Mouse (Mus musculus) WW6 (cell line): Measurements from ENCODE around the gene Insyn1.

Experiments used
- DNase-seq: peaks from one replicate; pipeline ENCODE4 v3.0.0-alpha.2; 2013; ENCODE audit warnings: low read depth, low spot score

Gene Insyn1

DNA sequence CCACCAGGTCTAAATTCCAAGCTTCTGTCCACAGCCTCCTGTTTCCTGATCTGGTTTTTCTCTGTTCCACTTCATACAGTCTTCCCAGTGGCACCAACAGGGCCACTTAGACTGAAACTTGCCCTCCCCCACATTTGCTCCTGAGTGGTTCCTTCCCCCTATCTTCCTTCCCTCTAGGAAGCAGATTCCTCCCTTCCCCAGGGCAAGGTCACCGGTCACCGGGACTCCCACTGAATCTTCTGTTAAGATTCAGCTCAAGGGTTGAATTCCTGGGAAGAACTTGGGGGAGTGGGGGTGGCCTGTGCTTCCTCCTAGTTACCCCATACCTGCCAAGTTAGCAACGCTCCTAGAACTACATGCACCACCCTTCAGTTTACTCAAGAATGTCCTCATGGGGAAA is 1.3 kb upstream of the Insyn1 start:
- DNase-seq: no peak

DNA sequence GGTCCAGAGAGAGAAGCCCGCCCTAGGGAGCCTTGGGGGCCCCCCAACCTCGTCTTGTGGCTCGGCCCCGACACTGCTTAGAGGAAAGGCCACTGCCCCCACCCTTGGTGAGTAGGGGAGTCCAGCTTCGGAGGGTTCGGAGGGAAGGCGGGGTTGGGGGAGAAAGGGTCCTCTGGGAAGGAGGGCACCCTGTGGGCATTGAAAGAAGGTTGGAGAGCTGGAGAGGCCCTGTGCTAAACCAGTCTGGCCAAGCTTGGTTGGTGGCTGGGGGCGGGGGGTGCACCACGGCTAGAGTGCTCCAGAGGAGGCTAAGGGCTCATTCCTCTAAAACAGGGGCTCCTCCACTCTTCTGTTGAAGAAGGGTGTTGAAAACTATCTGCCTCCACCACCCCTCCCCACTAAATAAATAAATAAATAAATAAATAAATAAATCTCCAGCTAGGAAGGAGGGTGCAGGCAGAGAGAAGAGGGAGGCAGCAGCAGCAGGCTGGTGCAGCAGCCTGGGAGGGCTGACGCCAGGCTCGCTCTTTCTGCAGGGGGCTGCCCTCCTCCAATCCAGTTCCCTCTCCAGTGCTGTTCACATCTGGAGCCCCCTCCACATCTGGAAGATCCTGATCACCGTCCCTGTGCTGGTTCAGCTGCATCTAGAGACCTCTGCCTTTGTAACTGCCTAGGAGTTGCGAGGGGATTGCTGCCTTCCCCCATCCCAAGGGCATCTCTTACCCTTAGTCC is 896 bp downstream of the Insyn1 start:
- no peak for DNase-seq

DNA sequence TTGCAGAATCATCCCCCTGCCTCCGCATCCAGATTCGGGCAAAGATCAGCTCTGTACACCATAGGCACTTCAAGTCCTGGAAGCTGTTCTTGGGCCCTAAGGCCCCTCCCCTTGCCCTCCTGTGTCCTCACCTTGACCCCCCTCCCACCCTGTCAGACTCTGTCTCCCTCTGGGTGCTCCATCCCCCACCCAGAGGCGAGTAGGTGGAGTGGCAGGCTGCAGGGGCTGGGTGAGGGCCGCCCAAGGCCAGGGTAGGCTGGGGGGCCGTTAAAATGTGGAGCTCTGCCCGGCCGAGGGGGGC is 1.4 kb downstream of the Insyn1 start:
- DNase-seq: no peak

DNA sequence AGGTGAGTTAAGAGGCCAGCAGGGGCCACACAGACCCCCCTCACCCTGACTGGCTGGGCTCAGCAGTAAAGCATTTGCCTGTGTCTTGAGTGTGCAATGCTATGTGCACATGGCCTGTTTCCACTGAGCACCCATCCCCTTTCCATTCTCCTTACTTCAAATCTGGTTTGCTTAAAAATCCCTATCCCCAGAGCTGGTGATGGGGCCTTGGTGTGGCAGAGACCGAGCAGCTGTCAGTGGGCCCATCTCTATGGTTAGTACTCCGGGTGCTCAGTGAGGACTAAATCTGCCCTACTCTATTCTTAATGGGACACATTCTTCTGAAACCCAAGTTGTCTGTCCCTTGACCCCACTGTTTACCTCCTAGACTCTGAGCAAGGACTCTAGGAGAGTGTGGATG is 2.0 kb downstream of the Insyn1 start:
- no peak for DNase-seq

DNA sequence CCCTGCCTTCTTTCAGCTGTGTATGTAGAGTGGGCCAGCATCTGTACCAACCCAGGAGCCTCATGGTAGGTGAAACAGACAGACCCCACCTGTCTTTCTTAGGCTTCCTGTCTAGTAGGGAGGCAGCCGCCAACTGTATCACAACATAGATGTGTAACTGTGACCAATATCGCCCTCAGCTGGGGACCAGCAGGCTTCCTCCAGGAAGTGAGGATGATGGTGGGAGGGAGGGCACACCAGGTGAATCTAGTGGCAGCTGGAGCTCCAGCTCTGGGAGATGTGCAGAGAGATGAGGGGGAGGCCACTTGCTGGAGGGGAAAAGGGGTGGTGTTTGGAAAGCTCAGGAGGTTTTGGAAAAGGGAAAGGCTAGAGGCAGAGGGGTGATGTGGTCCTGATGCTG is 6.6 kb downstream of the Insyn1 start:
- DNase-seq: no peak

DNA sequence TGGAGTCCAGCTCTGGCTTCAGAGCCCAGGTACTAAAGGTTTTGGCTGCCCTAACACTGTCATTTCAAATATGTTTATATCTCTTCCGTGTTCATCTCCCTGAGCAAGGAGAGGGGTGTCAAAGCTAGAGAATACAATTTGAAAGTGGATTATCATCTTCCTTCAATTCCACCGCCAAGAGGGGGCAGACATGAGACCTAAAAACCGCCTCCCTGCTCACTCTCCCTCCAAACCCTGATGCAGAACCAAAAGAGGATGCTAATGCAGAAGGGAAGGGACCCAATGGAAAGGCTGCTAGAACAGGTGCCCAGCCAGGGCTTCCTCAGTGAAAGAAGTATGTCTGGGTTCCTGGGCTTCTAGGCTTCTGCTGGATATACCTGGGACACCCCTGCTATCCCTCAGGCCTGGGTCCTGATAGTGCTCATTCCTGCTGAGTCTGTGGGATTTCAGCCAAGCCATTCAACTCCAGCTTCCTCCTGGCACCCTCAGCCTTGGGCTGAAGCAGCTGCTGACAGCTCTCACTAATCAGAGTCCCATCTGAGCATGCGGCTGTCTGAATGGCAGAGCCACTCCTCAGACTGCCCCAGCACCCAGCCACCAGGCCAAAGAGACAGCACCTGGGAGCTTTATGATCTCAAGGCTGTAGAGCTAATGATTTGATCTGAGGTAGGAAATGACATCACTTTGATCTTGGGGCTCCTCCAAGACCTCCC is 8.2 kb downstream of the Insyn1 start:
- DNase-seq: no peak

DNA sequence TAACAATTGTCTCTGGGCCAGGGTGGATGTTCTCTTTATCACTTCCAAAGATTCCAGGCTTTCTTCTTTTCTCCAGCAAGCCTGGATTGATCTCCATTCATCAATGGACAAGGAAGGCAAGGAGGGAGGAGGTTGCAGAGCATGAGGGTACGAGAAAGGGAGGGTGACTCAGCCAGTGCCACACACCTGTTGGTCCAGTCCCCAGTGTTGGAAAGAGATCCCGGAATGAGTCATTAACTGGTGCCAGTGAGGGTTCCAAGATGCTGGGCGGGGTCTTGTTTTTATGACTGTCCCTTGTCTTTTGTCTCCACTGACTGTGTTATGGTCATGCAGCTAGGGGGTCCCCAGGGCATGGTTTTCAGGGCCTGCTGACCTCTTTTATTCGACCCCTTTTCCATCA is 9.5 kb downstream of the Insyn1 start:
- no peak for DNase-seq

DNA sequence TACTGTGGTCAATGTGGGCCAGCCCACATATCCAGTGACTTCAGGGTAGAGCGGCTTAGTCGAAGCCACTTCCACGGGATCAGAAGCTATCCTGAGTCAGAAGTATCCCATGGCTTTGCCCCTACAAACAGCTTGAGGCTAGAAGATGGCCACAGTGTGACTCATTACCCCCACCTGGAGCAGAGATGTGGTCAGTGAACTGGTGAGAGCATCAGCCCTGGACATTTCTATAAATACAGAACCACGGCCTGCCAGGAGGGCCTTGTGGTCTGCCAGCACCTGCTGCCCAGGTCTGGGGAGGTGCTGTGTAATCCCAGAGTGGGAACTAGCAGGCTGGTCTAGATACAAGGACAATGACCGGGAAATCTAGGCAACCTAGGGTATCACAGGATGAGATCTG is 12.5 kb downstream of the Insyn1 start:
- DNase-seq: no peak

DNA sequence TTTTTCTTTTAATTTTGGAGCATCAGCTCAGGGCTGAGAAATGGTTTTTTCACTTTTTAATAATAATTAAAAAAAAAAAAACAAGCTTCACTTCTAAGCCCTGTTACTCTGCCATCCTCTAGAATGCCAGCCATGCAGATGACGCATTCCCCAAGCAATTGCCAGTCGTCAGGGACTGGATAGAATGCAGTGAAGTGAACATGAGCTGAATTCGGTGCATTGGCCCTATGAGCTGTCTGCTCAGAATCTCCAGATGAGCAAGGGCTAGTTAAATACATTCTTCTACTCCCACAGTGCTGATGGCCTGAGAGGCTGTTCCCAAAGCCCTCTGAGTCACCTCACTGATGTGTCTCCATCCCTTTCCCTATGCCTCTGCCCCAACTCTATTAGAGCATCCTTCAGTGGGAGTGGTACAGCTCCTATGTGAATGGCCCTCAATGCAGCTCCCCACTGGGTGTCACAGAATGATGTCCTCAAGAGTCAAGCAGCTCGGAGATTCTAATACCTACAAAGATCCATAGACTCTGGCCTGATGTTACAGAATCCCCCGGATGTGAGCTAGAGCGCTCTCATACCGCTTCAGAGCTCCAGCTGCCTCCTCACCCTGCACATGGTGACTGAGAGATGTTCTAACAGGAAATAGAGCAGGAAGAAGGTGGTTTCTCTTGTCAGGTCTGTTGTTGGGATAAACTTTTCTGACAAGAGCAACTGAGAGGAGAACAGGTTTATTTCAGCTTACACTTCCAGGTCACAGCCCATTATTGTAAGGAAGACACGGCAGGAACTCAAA is 19.0 kb downstream of the Insyn1 start:
- DNase-seq: no peak

DNA sequence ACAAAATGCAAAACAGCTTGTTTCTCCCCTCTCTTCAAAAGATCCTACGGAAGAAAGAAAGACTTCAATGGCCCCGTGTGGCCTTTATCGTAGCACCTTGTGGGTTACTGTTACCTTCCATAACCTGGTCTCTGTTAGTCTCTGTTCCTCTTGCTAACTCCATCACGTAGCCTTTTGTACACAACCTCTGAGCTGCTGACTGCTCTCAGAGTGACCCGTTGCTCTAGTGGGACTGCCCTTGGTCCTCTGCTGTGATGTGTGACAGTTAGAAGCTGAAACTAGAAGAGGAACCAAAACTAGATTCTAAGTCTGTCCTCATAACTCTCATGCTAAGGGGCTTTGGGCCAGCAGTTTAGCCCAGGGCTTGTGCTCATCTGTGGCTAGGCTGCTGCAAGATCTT is 22.0 kb downstream of the Insyn1 start:
- no peak for DNase-seq

DNA sequence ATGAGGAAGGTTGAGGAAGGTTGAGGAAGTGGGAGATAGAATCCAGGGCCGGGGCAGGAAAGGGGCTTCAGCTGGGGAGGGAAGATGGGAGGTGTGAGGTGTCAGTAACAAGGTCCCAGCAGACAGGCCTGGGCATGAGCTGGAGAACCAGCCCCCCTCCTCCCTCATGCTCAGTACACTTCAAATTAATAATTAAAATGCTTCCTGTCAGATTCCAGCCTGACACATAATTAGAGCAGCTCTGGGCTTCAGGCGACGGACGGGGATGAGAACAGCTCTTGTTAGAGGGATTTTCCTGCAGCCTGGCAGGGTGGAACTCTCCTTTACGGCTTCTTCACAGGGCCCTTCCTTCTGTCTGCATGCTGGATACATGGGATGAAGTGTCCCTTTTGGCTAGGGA is 25.3 kb downstream of the Insyn1 start:
- DNase-seq: no peak

DNA sequence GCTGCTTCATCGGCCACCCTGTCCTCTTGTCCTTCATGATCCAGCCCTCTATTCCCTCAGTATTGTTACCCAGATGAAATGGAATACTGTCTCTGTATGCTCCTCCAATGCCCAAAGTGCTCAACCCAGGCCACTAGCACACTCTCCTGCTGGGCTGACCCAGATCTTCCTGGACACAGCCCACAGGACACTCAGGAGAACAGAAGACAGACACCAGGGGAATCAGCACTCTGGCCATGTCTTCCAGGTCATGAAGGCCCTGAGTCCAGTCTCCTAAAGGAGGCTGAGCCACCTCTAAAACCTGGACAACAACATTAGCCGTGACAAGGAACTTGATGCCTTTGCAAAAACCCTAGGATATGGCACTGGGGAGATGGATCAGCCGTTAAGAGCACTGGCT is 28.1 kb downstream of the Insyn1 start:
- no peak for DNase-seq

DNA sequence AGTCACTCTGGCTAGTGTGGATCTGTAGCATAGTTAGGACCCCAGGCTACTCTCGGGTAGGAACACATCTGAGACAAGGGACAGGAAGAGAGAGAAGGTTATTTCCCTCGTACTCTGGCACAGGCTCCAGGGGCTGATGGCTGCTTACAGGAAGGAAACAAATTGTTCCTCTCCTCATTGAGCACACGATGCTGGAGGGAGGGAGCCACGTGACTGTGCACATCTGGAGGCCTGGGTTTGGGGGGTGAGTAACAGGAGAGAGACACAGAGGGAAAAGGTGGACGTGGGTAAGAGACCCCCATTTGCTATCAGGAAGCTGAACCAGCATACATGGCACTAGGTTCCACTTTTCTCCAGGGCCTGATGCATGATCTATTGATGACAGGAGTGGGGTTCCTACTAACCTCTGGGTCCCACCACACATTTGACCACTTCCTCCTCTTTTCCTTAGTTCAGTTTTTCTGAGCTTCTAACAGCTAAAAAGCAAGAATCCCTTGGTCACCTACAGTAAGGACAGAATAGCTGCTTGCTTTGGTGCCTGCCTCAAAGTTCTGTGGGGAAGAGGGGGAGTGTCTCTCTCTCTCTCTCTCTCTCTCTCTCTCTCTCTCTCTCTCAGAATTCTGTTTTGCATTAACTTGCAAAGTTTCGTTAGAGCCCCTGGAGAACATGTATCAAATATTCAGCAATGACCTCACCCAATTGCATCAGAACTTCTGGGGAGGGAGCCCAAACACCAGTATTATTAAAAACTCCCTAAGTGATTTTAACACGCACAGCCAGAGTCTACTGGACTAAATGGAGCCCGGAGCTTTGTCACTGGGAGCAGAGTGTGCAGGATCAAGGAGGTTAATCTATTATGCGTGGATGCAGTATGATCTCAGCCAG is 29.7 kb downstream of the Insyn1 start:
- no peak for DNase-seq

DNA sequence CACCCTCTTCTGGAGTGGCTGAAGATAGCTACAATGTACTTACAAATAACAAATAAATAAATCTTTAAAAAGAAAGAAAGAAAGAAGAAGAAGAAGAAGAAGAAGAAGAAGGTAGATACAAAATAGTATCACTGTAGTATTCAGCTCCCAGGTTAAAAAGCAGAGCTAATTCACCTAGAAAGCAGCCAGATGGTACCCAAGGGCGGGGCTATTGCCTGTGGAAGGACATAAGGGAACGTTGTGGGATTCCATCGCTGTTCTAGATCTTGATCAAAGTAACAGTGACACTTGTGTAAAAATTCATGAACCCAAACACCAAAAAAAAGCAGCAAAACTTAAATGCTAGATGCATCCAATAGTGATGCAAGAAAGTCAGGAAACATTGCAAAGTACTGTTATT is 31.6 kb downstream of the Insyn1 start:
- no peak for DNase-seq

DNA sequence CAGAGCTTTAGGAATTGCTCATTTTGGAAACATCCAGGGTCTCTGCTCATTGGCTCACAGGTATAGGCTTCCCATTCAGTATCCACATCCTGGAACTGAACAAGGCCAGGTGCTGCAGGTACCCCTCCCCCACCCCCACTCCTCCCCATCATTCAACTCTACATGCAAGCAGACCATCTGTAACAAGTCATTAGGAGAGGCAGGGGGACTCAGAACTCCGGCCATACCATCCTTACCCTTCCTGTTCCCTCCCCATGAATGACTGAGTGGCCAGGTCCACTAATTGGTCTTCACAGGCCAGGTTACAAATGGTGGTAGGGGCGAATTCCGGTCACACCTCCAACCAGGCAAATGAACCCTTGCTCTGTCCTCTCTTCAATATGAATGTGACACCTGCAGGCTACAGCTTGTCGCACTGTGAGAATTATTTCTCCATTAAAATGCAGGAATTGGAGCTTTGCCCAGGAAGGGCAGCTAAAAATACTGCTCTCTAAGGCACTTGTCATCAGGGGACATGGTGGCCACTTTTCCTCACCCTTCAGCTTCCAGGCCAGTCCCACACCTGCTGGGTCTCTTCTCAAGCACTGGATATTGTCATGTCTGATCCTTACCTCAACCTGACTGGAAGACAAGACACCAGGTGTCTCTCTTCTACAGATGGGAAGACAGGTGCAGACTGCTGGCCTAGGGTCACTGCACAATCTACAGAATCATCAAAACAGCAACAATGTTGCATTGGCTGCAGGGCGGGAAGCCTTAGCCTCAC is 32.6 kb downstream of the Insyn1 start:
- no peak for DNase-seq

DNA sequence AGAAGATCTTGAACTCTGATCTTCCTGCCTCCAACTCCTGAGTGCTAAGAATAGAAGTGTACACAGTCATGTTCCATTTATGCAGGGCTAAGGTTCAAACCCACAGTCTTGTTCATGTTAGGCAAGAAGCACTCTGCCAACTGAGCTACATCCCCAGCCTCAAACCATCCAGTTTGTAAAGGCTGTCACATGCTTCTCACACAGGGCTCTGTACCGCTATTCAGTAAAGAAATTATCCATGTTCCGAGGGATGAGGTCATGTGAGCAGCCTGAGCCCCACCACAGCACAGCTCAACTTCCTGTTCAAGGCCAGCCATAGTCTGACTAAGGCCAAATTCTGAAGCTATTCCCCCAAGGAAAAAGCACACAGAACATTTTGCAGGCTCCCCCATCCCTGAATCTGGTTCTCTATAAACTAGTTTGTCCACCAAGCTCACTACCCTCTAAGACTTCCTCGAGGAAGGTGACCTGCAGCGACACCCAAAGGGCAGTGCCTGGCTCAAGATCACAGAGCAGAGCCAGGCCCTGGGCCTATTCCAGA is 33.5 kb downstream of the Insyn1 start:
- DNase-seq: no peak

DNA sequence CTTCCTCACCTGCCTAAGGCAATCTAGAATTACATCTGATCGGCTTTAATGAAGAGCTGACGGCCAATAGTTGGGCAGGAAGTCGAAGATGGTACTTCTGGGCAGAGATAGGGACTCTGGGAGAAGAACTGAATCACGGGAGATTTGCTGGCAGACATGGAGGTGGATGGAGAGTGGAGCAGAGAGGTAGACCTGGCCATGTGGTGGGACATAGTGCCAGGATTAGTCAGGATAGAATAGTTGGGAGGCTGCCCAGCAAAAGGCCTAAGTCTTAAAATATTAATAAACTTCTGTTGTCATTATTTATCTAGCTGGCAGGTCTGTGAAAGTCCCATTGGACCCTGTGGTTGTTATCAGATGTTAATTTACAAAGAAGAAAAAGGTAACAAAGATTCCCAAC is 36.7 kb downstream of the Insyn1 start:
- no peak for DNase-seq

DNA sequence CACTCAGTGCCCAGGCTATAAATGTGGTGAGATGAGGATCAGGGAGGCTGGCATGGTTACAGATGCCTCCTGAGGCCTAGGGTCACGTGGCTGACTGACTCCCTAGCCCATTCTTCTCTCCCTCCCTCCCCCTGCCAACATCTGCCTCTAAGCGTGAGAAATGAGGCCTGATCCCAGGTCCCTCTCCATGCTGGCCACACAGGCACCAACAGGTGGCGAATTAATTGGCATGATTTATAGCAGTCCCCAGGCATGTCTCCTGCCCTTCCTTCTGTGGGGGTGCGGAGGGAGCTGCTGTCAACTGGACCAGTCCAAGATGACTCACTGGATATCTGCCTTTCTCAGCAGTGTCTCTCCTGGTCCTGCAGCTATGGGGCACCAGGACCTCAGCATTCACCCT is 39.4 kb downstream of the Insyn1 start:
- DNase-seq: no peak

DNA sequence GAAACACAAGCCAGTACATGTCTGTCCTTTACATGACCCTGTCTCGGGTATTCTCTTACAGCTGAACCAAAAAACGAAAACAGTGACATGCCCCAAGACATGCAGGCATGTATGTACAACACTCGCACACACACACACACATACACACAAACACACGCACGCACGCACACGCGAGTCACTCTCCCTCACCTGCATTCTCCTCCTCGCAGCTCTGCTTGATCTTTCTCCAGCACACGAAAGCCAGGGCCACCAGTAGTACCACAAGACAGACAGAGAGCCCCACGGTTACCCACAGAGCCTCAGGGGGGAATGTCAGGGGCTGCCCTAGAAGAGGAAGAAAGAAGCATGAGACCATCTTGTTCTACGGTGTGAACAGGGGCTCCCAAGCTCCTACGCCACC is 42.0 kb downstream of the Insyn1 start:
- no peak for DNase-seq

DNA sequence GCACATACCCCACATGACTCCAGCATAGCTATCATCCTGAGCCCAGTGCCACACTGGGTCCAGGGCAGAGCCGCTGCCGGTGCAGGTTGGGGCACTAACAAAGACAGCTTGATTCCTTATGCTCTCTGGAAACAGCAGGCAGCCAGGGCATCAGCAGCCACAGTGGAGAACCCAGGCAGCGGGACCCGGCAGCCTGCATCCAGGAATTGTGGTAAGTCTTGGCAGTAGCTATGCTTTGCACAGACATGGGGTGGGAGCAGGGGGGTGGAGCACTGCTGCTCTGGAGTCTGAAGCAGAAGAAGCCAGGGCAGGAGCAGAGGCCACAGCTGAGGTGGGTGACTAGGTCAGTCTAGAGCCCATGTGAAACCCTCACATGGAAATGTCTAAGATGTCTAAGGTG is 43.8 kb downstream of the Insyn1 start:
- DNase-seq: no peak

DNA sequence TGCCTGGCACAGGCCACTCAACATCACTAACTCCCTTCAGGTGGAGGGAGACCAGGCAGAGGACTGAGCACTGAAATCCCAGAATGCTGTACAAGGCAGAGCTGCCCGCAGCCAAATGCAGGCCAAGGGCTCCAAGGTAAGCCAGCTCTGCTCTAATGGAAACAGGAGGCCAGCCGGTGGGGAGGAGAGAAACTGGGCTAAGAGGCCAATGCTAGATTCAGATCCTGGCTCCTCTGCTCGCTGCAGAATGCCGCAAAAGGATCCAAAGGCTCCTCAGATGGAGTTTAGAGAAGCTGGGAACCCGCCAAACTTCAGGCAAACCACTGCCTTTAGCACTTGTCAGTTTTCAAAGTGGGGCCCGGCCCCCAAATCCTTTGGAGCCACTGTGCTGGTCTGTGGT is 44.9 kb downstream of the Insyn1 start:
- no peak for DNase-seq
